Mouse (Mus musculus): ENCODE results near the gene Sike1.

Gene Sike1

GRCm38 (mm10) chr3:102995605-102996321 is at the start of gene Sike1:
Gene Sike1 (plus strand): TSS chr3:102995708.
- DNase-seq (ENCODE audit: low spot score in 2 of 2) = peak; percentile 93 to 95

GRCm38 (mm10) chr3:102946312-102946711 is 49.2 kb upstream of the Sike1 start:
- DNase-seq (ENCODE audit: low spot score in 2 of 2) = no peak

- no peak for DNase-seq (ENCODE audit: low spot score in 2 of 2)
Observed at GRCm38 (mm10) chr3:102946861-102947260, 48.6 kb upstream of the Sike1 start.

- no peak for DNase-seq (ENCODE audit: low spot score in 2 of 2)
Observed at GRCm38 (mm10) chr3:102954476-102954875, 41.0 kb upstream of the Sike1 start.

- DNase-seq (ENCODE audit: low spot score in 2 of 2) = no peak
Observed at GRCm38 (mm10) chr3:102955143-102955542, 40.4 kb upstream of the Sike1 start.

GRCm38 (mm10) chr3:102955596-102955995 is 39.9 kb upstream of the Sike1 start:
- DNase-seq (ENCODE audit: low spot score in 2 of 2) = no peak

GRCm38 (mm10) chr3:102964033-102964432 is 31.5 kb upstream of the Sike1 start, which contains the start of gene Nr1h5:
Gene Nr1h5 (minus strand): TSS chr3:102964133.
- DNase-seq (ENCODE audit: low spot score in 2 of 2) = no peak

- no peak for DNase-seq (ENCODE audit: low spot score in 2 of 2)
Observed at GRCm38 (mm10) chr3:102970067-102970466, 25.4 kb upstream of the Sike1 start.

GRCm38 (mm10) chr3:102970508-102970907 is 25.0 kb upstream of the Sike1 start:
- DNase-seq (ENCODE audit: low spot score in 2 of 2) = no peak

GRCm38 (mm10) chr3:102976906-102977305 is 18.6 kb upstream of the Sike1 start:
- DNase-seq (ENCODE audit: low spot score in 2 of 2) = no peak

GRCm38 (mm10) chr3:102979550-102980348 is 15.8 kb upstream of the Sike1 start:
- DNase-seq (ENCODE audit: low spot score in 2 of 2) = no peak

GRCm38 (mm10) chr3:102980349-102980736 is 15.2 kb upstream of the Sike1 start:
- no peak for DNase-seq (ENCODE audit: low spot score in 2 of 2)

- DNase-seq (ENCODE audit: low spot score in 2 of 2) = no peak
Observed at GRCm38 (mm10) chr3:102991041-102991440, 4.5 kb upstream of the Sike1 start.

- no peak for DNase-seq (ENCODE audit: low spot score in 2 of 2)
Observed at GRCm38 (mm10) chr3:102992936-102993335, 2.6 kb upstream of the Sike1 start.

- DNase-seq (ENCODE audit: low spot score in 2 of 2) = no peak
Observed at GRCm38 (mm10) chr3:102995233-102995604, 289 bp upstream of the Sike1 start.

GRCm38 (mm10) chr3:102997036-102997435 is 1.5 kb downstream of the Sike1 start:
- DNase-seq (ENCODE audit: low spot score in 2 of 2) = no peak

GRCm38 (mm10) chr3:102997591-102997990 is 2.1 kb downstream of the Sike1 start:
- DNase-seq (ENCODE audit: low spot score in 2 of 2) = no peak

- DNase-seq (ENCODE audit: low spot score in 2 of 2) = no peak
Observed at GRCm38 (mm10) chr3:103001595-103001994, 6.1 kb downstream of the Sike1 start.

GRCm38 (mm10) chr3:103017350-103017749 is 21.8 kb downstream of the Sike1 start:
- DNase-seq (ENCODE audit: low spot score in 2 of 2) = no peak

GRCm38 (mm10) chr3:103019462-103019861 is 24.0 kb downstream of the Sike1 start:
- no peak for DNase-seq (ENCODE audit: low spot score in 2 of 2)

- peak; percentile 92 to 97 for DNase-seq (ENCODE audit: low spot score in 2 of 2)
Observed at GRCm38 (mm10) chr3:103020249-103020942, 24.9 kb downstream of the Sike1 start, which contains the start of gene Csde1. Gene Csde1 (plus strand): TSS chr3:103020426.

GRCm38 (mm10) chr3:103020943-103021638 is 25.6 kb downstream of the Sike1 start:
- DNase-seq (ENCODE audit: low spot score in 2 of 2) = peak; percentile 80 to 90
